Mouse (Mus musculus): Measurements from ENCODE around the gene Exoc4. TPM values are rescaled to one million over a fixed set of nuclear protein-coding genes. Genes with fewer than 3 reads are reported as not detected.

Exoc4 gene
- polyA plus RNA-seq, 1 experiment from 2014 or later: 39.1 TPM

GRCm38 (mm10) chr6:33507134-33507533 is 258.2 kb downstream of the Exoc4 start:
- no peaks in the 10 kb centered on the region for H3K36me3 ChIP-seq (ENCODE audit: control insufficient read depth, insufficient read depth, low read length)
- DNase-seq: no peak
- H3K9ac ChIP-seq (replicated peaks; ENCODE audit: low read length): no peak overlapping the region
- H3K9me3 ChIP-seq (ENCODE audit: control insufficient read depth, low read length): no peaks in the 10 kb centered on the region
- no peak overlapping the region for H3K4me2 ChIP-seq (ENCODE audit: low read length)
- H3K27me3 ChIP-seq (ENCODE audit: control insufficient read depth, insufficient read depth, low read length): no peaks in the 10 kb centered on the region
- H3K4me3 ChIP-seq (replicated peaks; ENCODE audit: low read depth, low read length): no peak overlapping the region
- H3K4me1 ChIP-seq (ENCODE audit: control insufficient read depth, insufficient read depth, low read length): no peaks in the 10 kb centered on the region
- no peak overlapping the region for H3K27ac ChIP-seq (replicated peaks; ENCODE audit: low read depth, low read length)
- no peak for ATAC-seq (ENCODE audit: low FRiP score, low TSS enrichment)

DNA sequence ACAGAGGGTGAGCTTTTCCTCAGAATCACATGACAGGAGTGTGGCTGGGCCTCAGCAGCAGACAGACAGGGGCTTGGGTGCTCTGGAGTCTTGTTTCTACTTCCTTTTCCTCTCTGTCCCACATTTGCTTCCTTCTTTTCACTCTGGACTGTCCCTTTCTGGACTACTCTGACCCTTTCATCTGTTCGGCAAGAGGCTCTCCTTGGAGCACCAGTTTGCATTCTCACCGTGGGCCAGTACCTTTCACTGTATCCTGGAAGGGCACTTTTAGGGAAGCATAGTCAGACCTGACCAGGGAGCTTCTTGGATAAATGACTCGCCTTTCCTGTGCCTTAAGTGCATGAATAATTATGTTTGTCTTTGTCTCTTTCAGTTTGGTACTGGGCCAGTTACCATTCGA is 266.5 kb downstream of the Exoc4 start:
- 59% methylated on average over 4 of the region's 4 CpGs for WGBS
- Histone ChIP-seq H3K36me3 (ENCODE audit: control insufficient read depth, insufficient read depth, low read length) (no peaks in the 10 kb centered on the region), H3K4me3 (replicated peaks; ENCODE audit: low read depth, low read length) (no peak overlapping the region), H3K9me3 (ENCODE audit: control insufficient read depth, low read length) (no peaks in the 10 kb centered on the region), H3K4me2 (ENCODE audit: low read length) (no peak overlapping the region), H3K27me3 (ENCODE audit: control insufficient read depth, insufficient read depth, low read length) (no peaks in the 10 kb centered on the region), H3K9ac (replicated peaks; ENCODE audit: low read length) (no peak overlapping the region), H3K27ac (replicated peaks; ENCODE audit: low read depth, low read length) (no peak overlapping the region), H3K4me1 (ENCODE audit: control insufficient read depth, insufficient read depth, low read length) (no peaks in the 10 kb centered on the region)
- ATAC-seq (ENCODE audit: low FRiP score, low TSS enrichment) (no peak), DNase-seq (no peak)

GRCm38 (mm10) chr6:33516798-33517197 is 267.9 kb downstream of the Exoc4 start:
- no peaks in the 10 kb centered on the region for H3K9me3 ChIP-seq (ENCODE audit: control insufficient read depth, low read length)
- ATAC-seq (ENCODE audit: low FRiP score, low TSS enrichment) (no peak), DNase-seq (no peak)
- H3K27me3 ChIP-seq (ENCODE audit: control insufficient read depth, insufficient read depth, low read length): no peaks in the 10 kb centered on the region
- WGBS: 90% methylated on average over 6 of the region's 6 CpGs
- no peaks in the 10 kb centered on the region for H3K4me1 ChIP-seq (ENCODE audit: control insufficient read depth, insufficient read depth, low read length)
- no peak overlapping the region for H3K4me2 ChIP-seq (ENCODE audit: low read length)
- no peak overlapping the region for H3K4me3 ChIP-seq (replicated peaks; ENCODE audit: low read depth, low read length)
- H3K36me3 ChIP-seq (ENCODE audit: control insufficient read depth, insufficient read depth, low read length): no peaks in the 10 kb centered on the region
- H3K27ac ChIP-seq (replicated peaks; ENCODE audit: low read depth, low read length): no peak overlapping the region
- H3K9ac ChIP-seq (replicated peaks; ENCODE audit: low read length): no peak overlapping the region

- 42% methylated on average over 5 of the region's 5 CpGs for WGBS
- Histone ChIP-seq H3K27me3 (ENCODE audit: control insufficient read depth, insufficient read depth, low read length) (no peaks in the 10 kb centered on the region), H3K4me3 (replicated peaks; ENCODE audit: low read depth, low read length) (no peak overlapping the region), H3K4me2 (ENCODE audit: low read length) (no peak overlapping the region), H3K9me3 (ENCODE audit: control insufficient read depth, low read length) (no peaks in the 10 kb centered on the region), H3K9ac (replicated peaks; ENCODE audit: low read length) (no peak overlapping the region), H3K27ac (replicated peaks; ENCODE audit: low read depth, low read length) (no peak overlapping the region; the same call in 1 of the 2 replicates), H3K36me3 (ENCODE audit: control insufficient read depth, insufficient read depth, low read length) (no peaks in the 10 kb centered on the region), H3K4me1 (ENCODE audit: control insufficient read depth, insufficient read depth, low read length) (no peaks in the 10 kb centered on the region)
- no peak for ATAC-seq (ENCODE audit: low FRiP score, low TSS enrichment)
- no peak for DNase-seq
Measured at GRCm38 (mm10) chr6:33517890-33518410, 269.1 kb downstream of the Exoc4 start.

GRCm38 (mm10) chr6:33525695-33526366 is 276.9 kb downstream of the Exoc4 start:
- Histone ChIP-seq H3K27me3 (ENCODE audit: control insufficient read depth, insufficient read depth, low read length) (no peaks in the 10 kb centered on the region), H3K27ac (replicated peaks; ENCODE audit: low read depth, low read length) (no peak overlapping the region), H3K4me3 (replicated peaks; ENCODE audit: low read depth, low read length) (no peak overlapping the region), H3K9me3 (ENCODE audit: control insufficient read depth, low read length) (no peaks in the 10 kb centered on the region), H3K4me2 (ENCODE audit: low read length) (no peak overlapping the region), H3K36me3 (ENCODE audit: control insufficient read depth, insufficient read depth, low read length) (no peaks in the 10 kb centered on the region), H3K4me1 (ENCODE audit: control insufficient read depth, insufficient read depth, low read length) (no peaks in the 10 kb centered on the region), H3K9ac (replicated peaks; ENCODE audit: low read length) (no peak overlapping the region)
- no peak for ATAC-seq (ENCODE audit: low FRiP score, low TSS enrichment)
- peak; percentile 26 for DNase-seq
- 78% methylated on average over 7 of the region's 7 CpGs for WGBS

GRCm38 (mm10) chr6:33540356-33540755 is 291.5 kb downstream of the Exoc4 start:
- H3K4me3 ChIP-seq (replicated peaks; ENCODE audit: low read depth, low read length): no peak overlapping the region
- no peak for DNase-seq
- no peak overlapping the region for H3K27ac ChIP-seq (replicated peaks; ENCODE audit: low read depth, low read length)
- H3K27me3 ChIP-seq (ENCODE audit: control insufficient read depth, insufficient read depth, low read length): no peaks in the 10 kb centered on the region
- no peak for ATAC-seq (ENCODE audit: low FRiP score, low TSS enrichment)
- H3K9me3 ChIP-seq (ENCODE audit: control insufficient read depth, low read length): no peaks in the 10 kb centered on the region
- H3K4me1 ChIP-seq (ENCODE audit: control insufficient read depth, insufficient read depth, low read length): no peaks in the 10 kb centered on the region
- no peak overlapping the region for H3K4me2 ChIP-seq (ENCODE audit: low read length)
- no peaks in the 10 kb centered on the region for H3K36me3 ChIP-seq (ENCODE audit: control insufficient read depth, insufficient read depth, low read length)
- no peak overlapping the region for H3K9ac ChIP-seq (replicated peaks; ENCODE audit: low read length)
- WGBS: 88% methylated on average over 1 of the region's 1 CpGs

DNA sequence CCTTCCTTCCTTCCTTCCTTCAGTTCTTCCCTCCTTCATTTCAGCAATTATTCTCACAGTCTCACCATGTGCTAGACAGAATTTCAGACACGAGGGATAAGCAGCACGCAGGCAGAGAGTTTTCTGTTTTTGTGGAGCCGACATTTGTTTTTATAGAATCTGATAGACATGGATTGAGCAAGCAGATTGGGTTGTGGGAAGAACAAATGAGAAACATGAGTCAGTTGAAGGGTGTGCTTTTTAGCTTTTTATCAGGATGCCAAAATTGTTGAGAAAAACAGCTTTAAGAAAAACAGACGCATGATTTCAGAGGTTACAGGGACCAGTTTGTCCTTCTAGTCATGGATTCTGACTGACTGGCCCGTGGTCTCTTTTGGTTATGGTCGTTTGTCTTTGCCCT is 293.8 kb downstream of the Exoc4 start:
- no peaks in the 10 kb centered on the region for H3K27me3 ChIP-seq (ENCODE audit: control insufficient read depth, insufficient read depth, low read length)
- no peak overlapping the region for H3K4me3 ChIP-seq (replicated peaks; ENCODE audit: low read depth, low read length)
- H3K27ac ChIP-seq (replicated peaks; ENCODE audit: low read depth, low read length): no peak overlapping the region
- no peaks in the 10 kb centered on the region for H3K36me3 ChIP-seq (ENCODE audit: control insufficient read depth, insufficient read depth, low read length)
- H3K9me3 ChIP-seq (ENCODE audit: control insufficient read depth, low read length): no peaks in the 10 kb centered on the region
- 86% methylated on average over 6 of the region's 6 CpGs for WGBS
- no peak overlapping the region for H3K9ac ChIP-seq (replicated peaks; ENCODE audit: low read length)
- no peak for ATAC-seq (ENCODE audit: low FRiP score, low TSS enrichment)
- DNase-seq: no peak
- H3K4me2 ChIP-seq (ENCODE audit: low read length): no peak overlapping the region
- no peaks in the 10 kb centered on the region for H3K4me1 ChIP-seq (ENCODE audit: control insufficient read depth, insufficient read depth, low read length)

DNA sequence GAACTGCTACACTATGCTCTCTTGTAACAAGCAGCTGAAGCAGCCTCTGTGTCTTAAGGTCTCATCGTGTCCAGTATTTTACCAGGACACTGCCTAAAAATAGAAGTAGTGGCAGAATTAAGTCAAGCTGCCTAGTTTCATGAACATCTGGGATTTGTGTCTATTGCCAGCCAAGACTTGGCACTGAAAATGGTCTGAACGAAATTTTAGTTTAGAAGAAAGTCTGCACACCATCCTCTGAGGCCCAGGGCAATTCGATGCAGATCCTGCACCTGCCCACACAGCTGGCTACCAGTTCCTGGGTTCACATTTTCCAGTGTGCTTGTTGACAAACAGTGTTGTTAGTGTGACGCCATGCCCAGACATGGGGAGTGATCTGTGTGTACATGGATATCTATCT is 303.0 kb downstream of the Exoc4 start:
- ATAC-seq (ENCODE audit: low FRiP score, low TSS enrichment) (no peak), DNase-seq (no peak)
- H3K4me1 ChIP-seq (ENCODE audit: control insufficient read depth, insufficient read depth, low read length): no peaks in the 10 kb centered on the region
- H3K27ac ChIP-seq (replicated peaks; ENCODE audit: low read depth, low read length): peak overlapping the region; percentile 0; the same call in 1 of the 2 replicates
- H3K27me3 ChIP-seq (ENCODE audit: control insufficient read depth, insufficient read depth, low read length): no peaks in the 10 kb centered on the region
- no peak overlapping the region for H3K4me3 ChIP-seq (replicated peaks; ENCODE audit: low read depth, low read length)
- no peaks in the 10 kb centered on the region for H3K36me3 ChIP-seq (ENCODE audit: control insufficient read depth, insufficient read depth, low read length)
- 82% methylated on average over 4 of the region's 4 CpGs for WGBS
- no peak overlapping the region for H3K4me2 ChIP-seq (ENCODE audit: low read length)
- no peaks in the 10 kb centered on the region for H3K9me3 ChIP-seq (ENCODE audit: control insufficient read depth, low read length)
- no peak overlapping the region for H3K9ac ChIP-seq (replicated peaks; ENCODE audit: low read length)

GRCm38 (mm10) chr6:33560925-33561324 is 312.0 kb downstream of the Exoc4 start:
- H3K36me3 ChIP-seq (ENCODE audit: control insufficient read depth, insufficient read depth, low read length): no peaks in the 10 kb centered on the region
- no peaks in the 10 kb centered on the region for H3K4me1 ChIP-seq (ENCODE audit: control insufficient read depth, insufficient read depth, low read length)
- H3K4me3 ChIP-seq (replicated peaks; ENCODE audit: low read depth, low read length): no peak overlapping the region
- H3K9ac ChIP-seq (replicated peaks; ENCODE audit: low read length): no peak overlapping the region
- H3K9me3 ChIP-seq (ENCODE audit: control insufficient read depth, low read length): no peaks in the 10 kb centered on the region
- no peaks in the 10 kb centered on the region for H3K27me3 ChIP-seq (ENCODE audit: control insufficient read depth, insufficient read depth, low read length)
- no peak overlapping the region for H3K4me2 ChIP-seq (ENCODE audit: low read length)
- DNase-seq: no peak
- H3K27ac ChIP-seq (replicated peaks; ENCODE audit: low read depth, low read length): no peak overlapping the region
- 86% methylated on average over 1 of the region's 1 CpGs for WGBS
- no peak for ATAC-seq (ENCODE audit: low FRiP score, low TSS enrichment)
